Mouse (Mus musculus) forebrain, postnatal 0 days (tissue): ENCODE results near the gene Ocel1. TPM values are rescaled to one million over a fixed set of nuclear protein-coding genes. Genes with fewer than 3 reads are reported as not detected.
A peak's percentile ranks its signal among the peaks of the same experiment; 100 is the strongest.
"Not testable (repeated sequence)": the region's sequence is repeated elsewhere in the genome, so short reads cannot be mapped to it uniquely, and the experiment has no call there.

Experiments used
- ATAC-seq: fragments of 200-750 bp; cut with Nextera tagmentation; 2 replicates; pipeline ENCODE4 v1.8.0; 2017; ENCODE audit warnings: mild to moderate bottlenecking, moderate library complexity
- DNase-seq: peaks from one replicate; pipeline ENCODE4 v3.0.0-alpha.2; 2015
- H3K27ac ChIP-seq: fragments of 300-500 bp; sonication (generic); 2 replicates; pipeline ENCODE4 v1.5.1; 2014; ENCODE audit warnings: low read depth, mild to moderate bottlenecking, antibody characterized with exemption, low read length, moderate library complexity, mixed read lengths
- H3K27me3 ChIP-seq: fragments of 300-500 bp; sonication (generic); 2 replicates; pipeline ENCODE4 v1.6.1; 2014; ENCODE audit warnings: mild to moderate bottlenecking, low read length, mixed read lengths; ENCODE audit not compliant: insufficient read depth
- H3K36me3 ChIP-seq: fragments of 300-500 bp; sonication (generic); 2 replicates; pipeline ENCODE4 v1.6.1; 2014; ENCODE audit warnings: mild to moderate bottlenecking, moderate library complexity; ENCODE audit not compliant: insufficient read depth
- H3K4me1 ChIP-seq: fragments of 300-500 bp; sonication (generic); 2 replicates; pipeline ENCODE4 v1.6.1; 2014; ENCODE audit warnings: antibody characterized with exemption; ENCODE audit not compliant: insufficient read depth
- H3K4me2 ChIP-seq: fragments of 300-500 bp; sonication (generic); 2 replicates; pipeline ENCODE4 v1.6.1; 2014; ENCODE audit warnings: low read depth, mild to moderate bottlenecking, moderate library complexity
- H3K4me3 ChIP-seq: fragments of 300-500 bp; sonication (generic); 2 replicates; pipeline ENCODE4 v1.5.1; 2014; ENCODE audit warnings: low read depth, low read length, mixed read lengths
- H3K9ac ChIP-seq: fragments of 300-500 bp; sonication (generic); 2 replicates; pipeline ENCODE4 v1.6.1; 2014; ENCODE audit warnings: mild to moderate bottlenecking
- H3K9me3 ChIP-seq: fragments of 300-500 bp; sonication (generic); 2 replicates; pipeline ENCODE4 v1.6.1; 2016; ENCODE audit warnings: low read length
- CTCF ChIP-seq: sonication (generic); IDR thresholded peaks from 2 replicates; pipeline ENCODE4 v1.5.1; 2016; ENCODE audit warnings: antibody characterized with exemption, control low read depth, low read depth
- WGBS: fragments of 180-500 bp; shearing (Covaris S2); extraction: QIAGEN DNeasy Blood & Tissue Kit; methylation state at CpG from one replicate; pipeline ENCODE4 v1.1.7; 2014; 5-methylcytosine and 5-hydroxymethylcytosine counted together
- polyA plus RNA-seq: library from polyadenylated mRNA; unstranded; fragments of >200 nt; fragmentation: Nextera tagmentation; extraction: Ambion mirVana; gene quantifications from 2 replicates; pipeline ENCODE4 v1.2.1, GENCODE M21; 2015
- total RNA-seq: library from RNA; depleted of rRNA; stranded (reverse); fragments of >200 nt; gene quantifications from 2 replicates; pipeline ENCODE4 v1.2.3, GENCODE M21; 2014; rRNA removed

The Ocel1 gene
- total RNA-seq (14.3 and 16.2 TPM in 2 replicates), polyA plus RNA-seq (5.2 and 6.6 TPM in 2 replicates)

DNA sequence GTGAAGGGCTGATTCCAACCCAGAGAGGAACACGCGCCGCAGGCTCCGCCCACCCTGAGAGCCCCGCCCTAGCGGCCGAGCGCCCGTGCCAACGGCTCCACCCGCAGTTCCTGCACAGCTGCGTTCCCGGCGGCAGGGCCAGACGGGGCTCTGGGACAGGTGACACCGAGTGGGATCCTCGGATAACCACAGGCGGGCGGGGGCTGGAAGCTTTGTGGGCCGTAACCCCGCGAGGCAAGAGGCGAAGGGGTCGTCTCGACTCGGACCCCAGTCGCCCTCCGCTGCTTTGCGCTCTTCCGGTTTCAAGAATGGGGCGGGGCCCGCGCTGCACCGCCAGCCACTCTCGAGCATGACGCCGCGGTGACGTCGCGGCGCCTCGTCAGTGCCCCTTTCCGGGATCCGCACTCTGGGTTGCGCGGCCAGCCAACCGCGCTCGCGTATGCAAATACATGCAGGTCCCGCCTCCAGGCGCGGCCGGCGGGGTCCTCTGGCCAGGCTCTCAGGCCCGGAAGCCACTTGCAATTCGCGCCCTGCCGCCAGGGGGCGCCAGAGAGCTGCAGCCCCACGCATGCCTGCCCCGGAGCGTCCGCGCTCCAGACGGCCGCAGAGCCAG, at the start of gene Ocel1:
Ocel1 (plus strand) TSS at position 63 of the 613 bp plus-strand sequence.
- DNase-seq (peak; percentile 98), ATAC-seq (peak; percentile 88)
- 2% methylated on average over 68 of the region's 68 CpGs for WGBS
- Histone ChIP-seq H3K9me3 (no peaks in the 10 kb centered on the region), H3K4me3 (peak within 1 kb of the TSS; percentile 61), H3K4me1 (peaks cover 11% of the 10 kb centered on the region), H3K36me3 (peaks cover 17% of the 10 kb centered on the region), H3K4me2 (peak within 1 kb of the TSS; percentile 41), H3K9ac (peak within 1 kb of the TSS; percentile 51), H3K27ac (peak within 1 kb of the TSS; percentile 80), H3K27me3 (no peaks in the 10 kb centered on the region)
- TF ChIP-seq CTCF, result peak; percentile 95

DNA sequence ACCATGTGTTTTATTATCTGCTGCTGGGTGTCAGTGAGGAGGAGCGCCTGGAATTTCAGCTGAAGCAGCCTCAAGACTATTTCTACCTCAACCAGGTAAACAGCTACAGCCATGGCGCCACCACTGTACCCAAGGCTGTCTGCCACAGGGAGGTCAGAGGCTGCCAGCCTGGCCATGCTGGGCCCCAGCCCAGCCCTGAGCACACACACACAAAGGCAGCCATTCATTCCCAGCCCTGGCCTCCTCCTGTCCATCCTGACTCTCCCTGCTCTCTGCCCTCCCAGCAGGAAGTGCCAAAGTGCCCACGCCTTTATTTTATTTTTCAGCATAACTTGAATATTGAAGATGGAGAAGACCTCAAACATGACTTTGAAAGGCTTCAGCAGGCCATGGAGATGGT, 48.2 kb upstream of the Ocel1 start:
- 95% methylated on average over 3 of the region's 3 CpGs for WGBS
- peaks cover 56% of the 10 kb centered on the region for H3K36me3 ChIP-seq
- no peak overlapping the region for H3K4me3 ChIP-seq
- no peaks in the 10 kb centered on the region for H3K4me1 ChIP-seq
- no peaks in the 10 kb centered on the region for H3K9me3 ChIP-seq
- no peak overlapping the region for H3K27ac ChIP-seq
- no peak overlapping the region for H3K4me2 ChIP-seq
- no peak for ATAC-seq
- H3K9ac ChIP-seq, result no peak overlapping the region
- no peaks in the 10 kb centered on the region for H3K27me3 ChIP-seq
- no peak for TF ChIP-seq CTCF
- no peak for DNase-seq

DNA sequence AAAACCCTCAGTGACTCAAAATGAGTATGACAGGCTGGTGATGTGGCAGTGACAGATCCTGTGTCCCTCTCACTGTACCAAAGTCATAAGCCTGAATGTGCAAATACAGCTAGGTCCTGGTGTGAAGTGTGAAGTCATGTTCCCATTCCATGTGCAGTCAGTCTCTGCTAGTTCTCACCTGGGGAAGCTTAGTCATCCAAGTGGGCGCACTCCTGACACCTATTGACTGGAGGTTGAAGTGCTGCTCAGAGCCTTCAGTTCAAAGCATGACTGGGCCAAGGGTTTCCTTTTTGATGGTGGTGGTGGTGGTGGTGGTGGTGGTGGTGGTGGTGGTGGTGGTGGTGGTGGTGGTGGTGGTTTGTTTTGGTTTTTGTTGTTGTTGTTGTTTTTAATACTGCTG, 46.2 kb upstream of the Ocel1 start:
- Histone ChIP-seq H3K4me1 (no peaks in the 10 kb centered on the region), H3K36me3 (peaks cover 71% of the 10 kb centered on the region), H3K9me3 (no peaks in the 10 kb centered on the region), H3K9ac (no peak overlapping the region), H3K27ac (no peak overlapping the region), H3K27me3 (no peaks in the 10 kb centered on the region), H3K4me2 (no peak overlapping the region), H3K4me3 (no peak overlapping the region)
- DNase-seq, result no peak
- no peak for ATAC-seq
- 100% methylated on average over 1 of the region's 1 CpGs for WGBS
- peak; percentile 45 for TF ChIP-seq CTCF

DNA sequence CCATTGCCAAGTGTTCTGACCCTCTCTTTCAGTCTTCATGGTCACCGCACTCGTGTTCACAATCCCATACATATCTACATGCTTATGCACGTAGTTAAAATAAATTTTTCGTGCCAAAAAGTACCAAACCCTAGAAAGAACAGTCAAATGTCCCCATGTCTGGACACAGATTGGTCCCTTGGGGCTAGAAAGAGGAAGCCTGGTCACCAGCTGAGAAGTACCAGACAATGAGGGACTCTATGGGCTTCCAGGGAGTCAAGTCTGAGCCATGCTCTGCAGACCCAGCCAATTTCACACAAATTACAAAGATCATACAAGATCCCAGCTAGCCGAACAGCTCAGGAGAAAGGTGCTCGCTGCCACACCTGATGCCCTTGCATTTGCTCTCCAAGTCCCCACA, 33.3 kb upstream of the Ocel1 start:
- ATAC-seq, DNase-seq, H3K4me2 ChIP-seq, H3K4me3 ChIP-seq, H3K9ac ChIP-seq, H3K9me3 ChIP-seq, H3K27ac ChIP-seq, H3K4me1 ChIP-seq, H3K27me3 ChIP-seq: not testable (repeated sequence)
- H3K36me3 ChIP-seq, result peaks cover 65% of the 10 kb centered on the region
- WGBS, result 93% methylated on average over 6 of the region's 6 CpGs

DNA sequence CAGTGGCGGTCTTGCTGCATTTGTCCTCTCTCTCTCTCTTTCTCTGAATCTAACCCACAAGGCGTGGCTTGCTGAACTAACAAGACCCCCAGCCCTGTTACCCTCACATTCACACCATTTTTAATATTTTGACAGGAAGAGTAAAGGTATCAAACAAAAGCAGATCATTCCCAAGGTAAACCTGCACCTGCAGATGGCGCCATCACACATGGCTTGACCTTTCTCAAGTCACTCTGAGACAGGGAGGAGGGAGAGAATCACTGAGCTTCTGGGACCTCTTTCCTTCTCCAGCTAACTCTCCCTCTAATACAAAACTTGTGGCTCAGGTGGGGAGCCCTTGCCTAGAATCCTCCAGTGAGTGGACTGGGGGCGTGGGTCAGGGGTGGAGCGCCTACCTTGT, 30.5 kb upstream of the Ocel1 start:
- TF ChIP-seq CTCF, result peak; percentile 45
- no peak overlapping the region for H3K4me3 ChIP-seq
- peaks cover 74% of the 10 kb centered on the region for H3K36me3 ChIP-seq
- DNase-seq (peak; percentile 2), ATAC-seq (no peak)
- H3K4me2 ChIP-seq, result no peak overlapping the region
- no peaks in the 10 kb centered on the region for H3K27me3 ChIP-seq
- H3K9ac ChIP-seq, result no peak overlapping the region
- H3K9me3 ChIP-seq, result no peaks in the 10 kb centered on the region
- H3K4me1 ChIP-seq, result no peaks in the 10 kb centered on the region
- H3K27ac ChIP-seq, result no peak overlapping the region
- WGBS, result 82% methylated on average over 5 of the region's 5 CpGs

DNA sequence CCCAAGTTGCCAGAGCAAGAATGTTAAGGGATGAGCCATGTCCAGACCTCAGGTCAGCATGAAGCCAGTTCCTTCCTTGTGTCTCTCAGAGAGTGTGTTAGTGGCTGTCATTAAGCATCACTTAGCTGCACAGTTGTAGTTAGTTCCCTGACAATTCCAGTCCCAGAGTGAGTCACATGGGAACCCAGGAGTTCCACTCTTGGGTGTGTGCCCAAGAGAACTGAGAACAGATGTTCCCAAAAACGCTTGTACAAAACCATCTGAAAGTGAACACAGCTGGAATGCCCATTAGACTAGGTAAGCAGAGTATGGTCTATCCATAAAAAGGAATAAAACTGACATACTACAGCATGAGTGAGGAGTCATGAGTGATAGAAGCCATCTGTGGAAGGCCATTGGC, 24.5 kb upstream of the Ocel1 start:
- no peak overlapping the region for H3K27ac ChIP-seq

DNA sequence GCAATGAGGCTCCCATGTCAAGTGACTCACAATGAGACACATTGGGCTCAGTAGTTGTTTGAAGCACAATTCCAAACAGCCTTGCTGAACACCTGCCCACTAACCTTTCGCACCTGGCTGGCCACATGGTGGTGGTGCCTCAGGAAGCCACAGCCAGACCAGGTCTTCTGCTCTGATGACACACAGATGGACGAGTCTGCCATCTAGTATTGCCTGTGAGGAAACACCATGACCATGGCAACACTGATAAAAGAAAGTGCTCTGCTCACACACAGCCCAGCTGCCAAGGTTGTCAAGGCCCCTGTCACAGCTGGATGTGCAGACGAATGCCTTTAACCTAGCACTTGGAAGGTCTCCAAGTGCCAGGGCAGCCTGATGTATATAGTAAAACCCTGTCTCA, 20.0 kb upstream of the Ocel1 start:
- Histone ChIP-seq H3K9me3 (no peaks in the 10 kb centered on the region), H3K9ac (no peak overlapping the region), H3K36me3 (peaks cover 93% of the 10 kb centered on the region), H3K4me3 (no peak overlapping the region), H3K4me1 (no peaks in the 10 kb centered on the region), H3K4me2 (no peak overlapping the region), H3K27me3 (no peaks in the 10 kb centered on the region), H3K27ac (no peak overlapping the region)
- DNase-seq (no peak), ATAC-seq (no peak)
- WGBS, result 80% methylated on average over 3 of the region's 3 CpGs
- TF ChIP-seq CTCF, result no peak

More for the DNA sequence above, 24.5 kb upstream of the Ocel1 start:
- no peaks in the 10 kb centered on the region for H3K9me3 ChIP-seq
- no peak for TF ChIP-seq CTCF
- H3K4me2 ChIP-seq, result no peak overlapping the region
- no peak overlapping the region for H3K9ac ChIP-seq
- ATAC-seq (no peak), DNase-seq (no peak)
- WGBS, result 78% methylated on average over 1 of the region's 1 CpGs
- H3K27me3 ChIP-seq, result no peaks in the 10 kb centered on the region
- no peak overlapping the region for H3K4me3 ChIP-seq
- H3K36me3 ChIP-seq, result peaks cover 84% of the 10 kb centered on the region
- no peaks in the 10 kb centered on the region for H3K4me1 ChIP-seq
